Mouse (Mus musculus) adrenal gland, postnatal 36 days (tissue): ENCODE results near the gene Timmdc1. TPM values are rescaled to one million over a fixed set of nuclear protein-coding genes. Genes with fewer than 3 reads are reported as not detected.

ENCODE experiments used
- DNase-seq, 2 experiments: peaks; one replicate each; pipeline ENCODE4 v3.0.0; 2021; ENCODE audit warnings: mixed read lengths in 1 of 2
- long read RNA-seq, 2 experiments: library from polyadenylated mRNA; stranded (forward); transcript quantifications; one replicate each; pipeline ENCODE4 v2.0.0; 2021; ENCODE audit warnings: borderline sequencing depth in 2 of 2
- total RNA-seq, 2 experiments: library from RNA; stranded (reverse); gene quantifications; 2 replicates each; pipeline ENCODE4 v1.2.3; 2021

Timmdc1 gene
- total RNA-seq, result 10 to 100 TPM; 46.1 to 47.8 TPM
- long read RNA-seq, experiment 1, transcript Timmdc1-201 (7 exons, 1,573 nt), result major isoform, 27 of 33 reads
- long read RNA-seq, experiment 1, partial matches to known transcripts, result 2 of 33 reads
- long read RNA-seq, experiment 1, other reads (novel, unspliced or antisense), result 3 of 33 reads
- long read RNA-seq, experiment 2, partial matches to known transcripts, result 0 of 4 reads
- long read RNA-seq, experiment 2, other reads (novel, unspliced or antisense), result 1 of 4 reads

DNA sequence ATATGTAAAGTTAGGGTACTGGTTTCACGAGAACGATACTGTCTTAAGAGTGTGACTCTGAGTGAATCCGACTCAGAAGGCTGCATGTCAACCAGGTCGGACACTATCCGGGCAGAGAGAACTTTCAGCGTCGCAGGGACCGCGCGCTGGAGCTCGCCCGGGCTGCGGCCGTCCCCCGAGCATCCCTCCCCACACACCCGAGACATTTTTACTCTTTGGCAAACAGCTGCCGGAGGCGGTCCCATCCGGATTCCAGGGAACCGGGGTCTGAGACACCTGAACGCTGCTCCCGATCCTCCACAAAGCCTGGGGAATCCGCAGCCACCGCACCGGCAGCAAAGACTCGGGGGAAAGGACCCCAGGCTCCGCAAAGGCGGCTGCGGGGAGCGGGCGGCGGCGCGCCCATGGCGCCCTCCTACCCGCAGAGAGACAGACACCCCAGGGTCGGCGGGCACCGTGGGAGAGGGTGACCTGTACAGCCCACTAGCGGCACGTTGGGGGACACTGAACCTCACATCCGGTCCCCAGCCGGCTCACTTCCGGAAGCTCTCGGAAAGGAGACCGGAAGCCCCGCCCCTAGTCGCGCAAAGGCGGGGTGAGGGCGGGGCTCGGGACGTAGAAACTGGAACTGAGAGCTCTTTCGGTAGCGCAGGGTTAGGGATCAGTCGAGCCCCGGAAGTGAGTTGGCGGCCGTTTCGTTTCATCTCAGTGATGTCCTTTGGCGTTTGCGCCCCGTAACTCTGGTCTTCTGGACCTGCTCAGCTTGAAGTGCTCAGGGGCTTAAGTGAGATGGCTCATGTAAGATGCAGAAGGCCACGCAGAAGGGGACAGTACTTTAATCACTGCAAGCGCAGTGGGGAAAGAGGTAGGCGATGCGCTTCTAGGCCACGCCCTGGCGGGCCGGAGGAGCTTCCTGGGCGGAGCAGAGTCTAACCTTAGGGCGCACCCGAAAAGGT is at the start of gene Timmdc1:
Timmdc1 (minus strand) TSS at position 535 of the 956 bp plus-strand sequence.
- peak; percentile 97 to 98 for DNase-seq

GRCm38 (mm10) chr16:38571481-38571880 is 49.0 kb upstream of the Timmdc1 start:
- no peak for DNase-seq

DNA sequence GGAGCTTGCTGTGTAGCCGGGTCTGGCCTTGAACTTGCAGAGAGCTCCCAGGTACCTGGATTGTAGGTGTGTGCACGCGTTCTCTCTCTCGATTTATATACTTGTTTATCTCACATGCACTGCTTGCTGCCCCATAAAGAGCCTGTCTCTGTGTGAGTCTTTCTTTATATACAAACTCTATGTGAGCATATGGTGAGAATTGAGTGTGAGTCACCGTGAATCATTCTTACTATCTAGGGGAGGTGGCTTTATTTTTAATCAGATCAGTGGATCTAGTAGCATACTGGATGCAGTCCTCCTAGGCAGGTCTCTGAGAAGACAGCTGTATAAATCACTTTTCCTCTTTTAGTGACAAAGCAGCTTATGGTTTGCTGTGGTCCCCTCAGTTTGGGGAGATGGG is 45.7 kb upstream of the Timmdc1 start:
- DNase-seq, result no peak

DNA sequence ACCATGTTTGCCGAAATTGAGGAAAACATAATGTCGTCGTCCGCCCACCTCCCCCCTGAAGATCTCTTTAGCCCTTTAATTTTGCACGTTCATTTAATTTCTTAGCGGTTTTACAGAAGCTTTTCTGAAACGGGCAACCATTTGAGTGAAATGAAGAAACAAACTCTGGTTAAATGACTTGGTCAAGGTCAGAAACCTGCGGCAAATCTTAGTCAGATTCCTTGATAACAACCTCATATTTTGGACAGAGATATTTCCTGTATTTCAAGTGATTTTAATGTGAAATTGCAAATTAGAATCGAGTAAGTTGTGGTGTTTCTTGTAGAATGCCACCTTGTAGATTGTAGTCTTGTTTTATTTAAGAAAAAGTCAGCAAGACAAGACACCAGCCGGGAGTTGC is 41.1 kb upstream of the Timmdc1 start:
- DNase-seq, result no peak

DNA sequence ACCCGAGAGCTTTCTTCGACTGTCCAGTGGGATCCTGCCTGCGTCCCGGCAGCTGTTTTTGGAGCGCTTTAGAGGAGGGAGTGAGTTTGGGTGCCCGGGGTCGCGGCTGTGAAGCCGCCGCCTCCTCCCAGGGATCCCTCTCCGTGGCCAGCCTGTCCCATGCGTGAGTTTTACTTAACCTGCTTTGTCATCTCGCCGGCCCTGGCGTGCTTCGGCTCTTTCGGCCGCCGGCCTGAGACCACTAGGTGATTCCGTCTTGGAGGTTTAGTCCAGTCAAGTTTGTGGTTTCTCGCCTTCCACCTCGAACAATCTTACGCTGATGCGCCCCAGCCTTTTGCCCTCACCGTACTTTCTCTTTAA is 40.5 kb upstream of the Timmdc1 start:
- DNase-seq, result no peak

DNA sequence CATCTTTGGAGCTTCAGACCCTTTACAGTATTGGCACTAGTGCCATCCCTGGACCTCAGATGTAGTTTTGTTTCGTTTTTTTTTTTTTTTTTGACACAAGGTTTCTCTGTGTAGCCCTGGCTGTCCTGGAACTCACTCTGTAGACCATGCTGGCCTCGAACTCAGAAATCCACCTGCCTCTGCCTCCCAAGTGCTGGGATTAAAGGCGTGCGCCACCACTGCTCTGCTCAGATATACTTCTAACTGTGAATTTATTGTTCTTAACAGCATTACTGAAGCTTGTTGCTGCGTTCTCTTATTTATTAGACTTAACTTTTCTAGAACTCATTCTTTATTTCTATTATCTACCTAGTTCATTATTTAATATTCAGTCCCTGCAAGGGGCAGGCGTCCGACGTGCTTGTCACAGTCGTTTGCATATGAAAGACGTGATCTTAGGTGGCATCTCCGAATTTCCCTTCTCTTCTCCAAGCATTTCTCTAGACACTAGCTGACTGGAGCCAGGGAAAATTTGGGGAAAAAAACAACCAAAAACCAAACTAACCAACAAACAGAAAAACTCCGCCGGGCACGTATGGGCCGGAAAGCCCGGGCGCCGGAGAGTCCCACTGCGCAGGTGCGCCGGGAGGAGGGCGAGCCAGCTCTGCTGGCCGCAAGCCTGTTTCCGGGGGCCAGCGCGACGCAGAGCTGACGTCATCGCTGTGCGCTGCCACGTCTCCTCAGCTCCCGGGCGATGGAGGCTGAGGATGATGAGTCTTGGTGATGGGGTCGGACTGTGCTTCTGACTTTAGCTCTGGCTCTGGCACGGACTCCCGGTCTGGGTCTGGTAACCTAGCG is 39.9 kb upstream of the Timmdc1 start:
- peak; percentile 96 to 97 for DNase-seq

DNA sequence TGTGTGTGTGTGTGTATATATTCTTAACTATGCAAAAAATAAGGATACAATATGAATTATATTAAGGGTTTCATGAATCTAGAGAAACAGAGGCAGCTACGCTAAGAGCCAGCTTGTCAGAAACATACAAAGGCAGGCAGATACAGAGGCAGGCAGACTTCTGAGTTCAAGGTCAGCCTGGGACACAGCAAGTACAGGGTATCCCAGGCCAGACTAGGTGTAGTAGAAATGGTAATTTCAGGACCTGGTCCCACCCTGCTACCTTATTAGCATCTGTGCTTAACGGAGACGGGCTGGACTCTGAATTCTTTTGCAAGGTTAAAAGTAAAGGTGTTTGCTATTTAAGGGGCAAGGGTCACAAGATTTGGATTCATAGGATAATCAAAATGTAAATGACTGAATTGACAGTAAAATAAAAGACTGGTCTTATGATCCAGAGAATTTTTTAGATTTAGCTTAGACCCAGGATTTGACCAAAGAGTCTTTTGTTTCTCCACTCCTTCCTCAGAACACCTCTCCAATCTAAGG is 35.8 kb upstream of the Timmdc1 start, which contains the start of gene Tmem39a:
Tmem39a (plus strand) TSS at position 478 of the 528 bp plus-strand sequence.
- no peak for DNase-seq

GRCm38 (mm10) chr16:38555988-38556387 is 33.5 kb upstream of the Timmdc1 start:
- DNase-seq, result no peak

- peak; percentile 88 to 89 for DNase-seq
These were observed 27.3 kb upstream of the Timmdc1 start, which contains the start of gene Poglut1 for GRCm38 (mm10) chr16:38549479-38550396. Poglut1 (minus strand) TSS chr16:38550258.

DNA sequence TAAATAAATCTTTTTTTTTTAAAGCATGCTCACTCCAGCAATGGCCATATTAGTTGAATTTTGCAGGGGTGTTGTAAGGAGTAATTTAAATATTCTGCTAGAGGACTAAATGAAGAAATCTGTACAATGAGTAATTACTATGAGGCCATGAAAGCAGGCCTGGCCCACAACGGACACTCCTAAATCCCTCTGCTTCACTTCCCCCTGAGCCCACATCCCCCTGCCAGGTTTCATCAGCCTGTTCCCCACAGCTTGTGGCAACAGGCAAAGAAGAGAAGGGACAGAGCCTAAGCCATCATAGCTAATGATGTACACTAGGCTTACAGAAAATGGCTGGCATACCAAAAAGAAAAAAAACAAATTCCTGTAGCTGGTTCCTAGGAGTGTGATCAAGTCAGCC is 25.5 kb upstream of the Timmdc1 start:
- no peak for DNase-seq

- DNase-seq, result no peak
These were observed 16.4 kb upstream of the Timmdc1 start for GRCm38 (mm10) chr16:38538716-38539380.

- peak; percentile 74 to 83 for DNase-seq
These were observed 14.2 kb upstream of the Timmdc1 start for GRCm38 (mm10) chr16:38536544-38537146.

DNA sequence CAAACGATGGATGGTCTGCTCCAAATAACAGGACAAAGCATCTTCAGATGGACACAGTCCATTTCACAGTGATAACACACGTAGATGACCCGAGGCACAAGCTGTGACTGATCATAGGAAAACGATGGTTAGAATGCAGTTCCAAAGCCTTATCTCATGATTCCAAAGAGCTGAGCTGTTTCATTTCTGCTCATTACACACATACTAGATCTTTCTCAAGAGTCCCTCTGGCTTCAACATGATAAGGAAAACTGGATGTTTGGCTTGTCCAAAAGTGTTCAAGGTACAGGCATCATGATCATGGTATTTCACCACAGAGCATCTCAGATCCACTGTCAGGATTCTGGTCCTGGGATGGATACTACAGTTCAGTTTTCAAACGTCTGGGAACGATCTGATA is 3.8 kb upstream of the Timmdc1 start:
- no peak for DNase-seq

- no peak for DNase-seq
These were observed 1.1 kb downstream of the Timmdc1 start for GRCm38 (mm10) chr16:38521211-38521987.

DNA sequence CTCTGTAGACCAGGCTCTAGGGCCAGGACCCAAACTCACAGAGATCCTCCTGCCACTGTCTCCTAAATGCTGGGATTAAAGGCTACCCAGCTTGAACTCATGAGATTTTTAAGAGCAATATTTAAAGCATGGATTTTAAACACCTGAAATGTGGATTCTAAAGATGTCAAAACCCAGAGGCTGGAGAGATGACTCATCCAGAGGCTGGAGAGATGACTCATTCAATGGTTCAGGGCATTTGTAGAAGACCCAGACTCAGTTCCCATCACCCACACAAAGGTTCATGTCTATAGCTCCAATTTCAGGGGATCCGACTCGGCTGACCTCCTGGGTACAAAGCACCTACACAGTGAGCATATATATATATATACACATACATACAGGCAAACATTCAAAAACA is 3.3 kb downstream of the Timmdc1 start:
- no peak for DNase-seq

DNA sequence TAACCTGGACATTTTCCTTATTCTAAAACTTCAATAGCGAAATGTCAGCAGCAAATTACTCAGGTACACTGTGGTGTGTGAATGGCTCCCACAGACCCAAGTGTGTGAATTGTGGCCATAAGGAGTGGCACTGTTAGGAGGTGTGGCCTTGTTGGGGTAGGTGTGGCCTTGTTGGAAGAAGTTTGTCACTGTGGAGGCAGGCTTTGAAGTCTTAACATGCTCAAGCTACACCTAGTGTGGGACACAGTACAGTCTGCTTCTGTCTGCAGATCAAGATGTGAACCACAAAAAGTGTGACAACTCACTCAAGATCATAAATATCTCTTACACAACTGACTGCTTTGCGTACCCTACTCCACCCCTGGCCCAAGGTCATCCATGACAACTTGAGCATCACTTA is 11.6 kb downstream of the Timmdc1 start:
- no peak for DNase-seq

- peak; percentile 67 to 69 for DNase-seq
These were observed 16.3 kb downstream of the Timmdc1 start for GRCm38 (mm10) chr16:38506041-38506634.

DNA sequence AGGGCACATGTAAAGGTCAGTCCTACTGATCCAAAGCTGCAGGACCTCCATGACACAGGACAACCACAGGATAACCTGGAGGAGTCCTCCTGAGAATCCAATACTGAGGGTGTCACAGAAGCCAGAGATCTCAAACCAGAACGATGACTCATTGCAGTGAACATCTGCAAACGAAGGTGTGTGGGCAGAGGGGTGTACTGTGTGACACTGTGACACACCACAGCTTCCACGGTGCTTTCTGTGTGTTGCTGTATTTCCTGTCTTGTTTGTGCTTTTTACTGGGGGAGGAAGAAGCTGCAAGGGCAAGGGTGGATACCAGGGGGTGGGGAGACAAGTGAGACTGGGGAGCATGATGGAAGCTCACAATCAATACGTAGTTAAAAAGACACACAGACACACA is 18.9 kb downstream of the Timmdc1 start:
- DNase-seq, result no peak

- peak in 1 of 2 experiments; percentile 30 for DNase-seq
These were observed 20.0 kb downstream of the Timmdc1 start for GRCm38 (mm10) chr16:38502469-38502868.
